Comparison of ENCODE assay signal across 8 mouse cellular contexts in genomic region chr4:63403040-63403959, GRCm38 (mm10). TPM values are rescaled to one million over a fixed set of nuclear protein-coding genes. Genes with fewer than 3 reads are reported as not detected.
DNase-seq lines count a peak whose midpoint lies in the region; ATAC-seq and TF ChIP-seq lines count a peak whose summit lies in the region.

Gene Akna (minus strand): TSS chr4:63403354.

- peaks cover 11% of the 10 kb centered on the region for H3K36me3 ChIP-seq in erythroblast, embryonic 14.5 days (ENCODE audit: control insufficient read depth)
- H3K36me3 ChIP-seq in heart, embryonic 11.5 days (ENCODE audit: control insufficient read depth, insufficient read depth, low read length) = no peaks in the 10 kb centered on the region
- H3K36me3 ChIP-seq in kidney, embryonic 15.5 days = no peaks in the 10 kb centered on the region
- no peaks in the 10 kb centered on the region for H3K36me3 ChIP-seq in liver, adult 2 months (ENCODE audit: control insufficient read depth, insufficient read depth, low read length)

- 13% methylated on average over 17 of the region's 17 CpGs for WGBS in heart, embryonic 11.5 days (ENCODE audit: insufficient replicate concordance)
- WGBS in kidney, embryonic 15.5 days = 8% methylated on average over 17 of the region's 17 CpGs
- 24% methylated on average over 17 of the region's 17 CpGs for WGBS in liver, adult 2 months

- peaks cover 94% of the 10 kb centered on the region for H3K4me1 ChIP-seq in erythroblast, embryonic 14.5 days (ENCODE audit: control insufficient read depth)
- H3K4me1 ChIP-seq in heart, embryonic 11.5 days (ENCODE audit: control insufficient read depth, insufficient read depth, low read length) = peaks cover 41% of the 10 kb centered on the region
- peaks cover 72% of the 10 kb centered on the region for H3K4me1 ChIP-seq in kidney, embryonic 15.5 days
- no peaks in the 10 kb centered on the region; the same call in 1 of the 2 replicates for H3K4me1 ChIP-seq in liver, adult 2 months (ENCODE audit: control insufficient read depth, insufficient read depth, low read length)

- H3K9ac ChIP-seq in heart, embryonic 11.5 days (ENCODE audit: low read depth, low read length) = peak within 1 kb of the TSS; percentile 67
- H3K9ac ChIP-seq in kidney, embryonic 15.5 days = peak within 1 kb of the TSS; percentile 48
- H3K9ac ChIP-seq in liver, adult 2 months (ENCODE audit: low read depth, low read length) = peak within 1 kb of the TSS; percentile 52

- peak within 1 kb of the TSS; percentile 59 for H3K4me2 ChIP-seq in heart, embryonic 11.5 days
- peak within 1 kb of the TSS; percentile 60 for H3K4me2 ChIP-seq in kidney, embryonic 15.5 days

- peak within 1 kb of the TSS; percentile 33 for H3K4me3 ChIP-seq in erythroblast, embryonic 14.5 days (replicated peaks)
- peak within 1 kb of the TSS; percentile 35 for H3K4me3 ChIP-seq in heart, embryonic 11.5 days (ENCODE audit: low read depth, low read length)
- H3K4me3 ChIP-seq in kidney, embryonic 15.5 days (replicated peaks) = peak within 1 kb of the TSS; percentile 45
- peak within 1 kb of the TSS; percentile 60 for H3K4me3 ChIP-seq in liver, adult 2 months (ENCODE audit: insufficient read depth, low read depth, low read length)

- peak; percentile 12 to 31 for DNase-seq in cerebellum, adult 18-20 months
- DNase-seq in liver, adult 2 months (ENCODE audit: extremely low read depth, low read depth, low spot score) = peak; percentile 40
- DNase-seq in spleen, postnatal 4 days (ENCODE audit: low spot score in 2 of 2) = peak; percentile 75 to 86

- H3K27ac ChIP-seq in heart, embryonic 11.5 days (ENCODE audit: low read depth, low read length) = peak within 1 kb of the TSS; percentile 83
- H3K27ac ChIP-seq in kidney, embryonic 15.5 days = peak within 1 kb of the TSS; percentile 94
- H3K27ac ChIP-seq in liver, adult 2 months (replicated peaks; ENCODE audit: insufficient read depth, low read depth, low read length) = peak within 1 kb of the TSS; percentile 71

- TF ChIP-seq CTCF in liver, adult 2 months (IDR thresholded peaks at IDR 0.05; ENCODE audit: low read depth, low read length) = no peak

- no peaks in the 10 kb centered on the region for H3K79me2 ChIP-seq in liver, adult 2 months (ENCODE audit: control insufficient read depth, insufficient read depth, low read length)

- no peaks in the 10 kb centered on the region for H3K9me3 ChIP-seq in erythroblast, embryonic 14.5 days (ENCODE audit: control insufficient read depth, low read length)
- H3K9me3 ChIP-seq in heart, embryonic 11.5 days (replicated peaks; ENCODE audit: control insufficient read depth, low read length) = no peaks in the 10 kb centered on the region
- H3K9me3 ChIP-seq in kidney, embryonic 15.5 days (replicated peaks) = no peaks in the 10 kb centered on the region

- H3K27me3 ChIP-seq in erythroblast, embryonic 14.5 days (ENCODE audit: control insufficient read depth) = no peaks in the 10 kb centered on the region
- no peaks in the 10 kb centered on the region; the same call in none of the 2 replicates for H3K27me3 ChIP-seq in heart, embryonic 11.5 days (ENCODE audit: control insufficient read depth, insufficient read depth, low read length)
- H3K27me3 ChIP-seq in kidney, embryonic 15.5 days = peaks cover 3% of the 10 kb centered on the region; the same call in 1 of the 2 replicates
- H3K27me3 ChIP-seq in liver, adult 2 months (ENCODE audit: control insufficient read depth, insufficient read depth, low read length) = no peaks in the 10 kb centered on the region

- TF ChIP-seq POLR2A in liver, adult 2 months (IDR thresholded peaks at IDR 0.05; ENCODE audit: extremely low read depth, insufficient read depth, low read length) = 0 out of 2 replicates have a peak, but pooled peaks have one; percentile 34

- ATAC-seq in cerebellum, adult (ENCODE audit: insufficient number of reproducible peaks, low FRiP score, low TSS enrichment) = no peak
- ATAC-seq in heart, embryonic 11.5 days (replicated peaks; ENCODE audit: insufficient number of reproducible peaks, low FRiP score, low TSS enrichment) = peak; percentile 81
- ATAC-seq in kidney, embryonic 15.5 days (replicated peaks; ENCODE audit: low FRiP score) = peak; percentile 86
- peak; percentile 16 for ATAC-seq in monocyte, adult 5-6 weeks (replicated peaks; ENCODE audit: insufficient number of reproducible peaks, low FRiP score, low TSS enrichment, poor library complexity, severe bottlenecking)

RNA-seq across cellular contexts. Expression of gene Akna, which starts in this region (rescaled TPM):
- polyA plus RNA-seq in erythroblast, embryonic 14.5 days (2012) = 1.3 and 1.6 TPM in 2 replicates
- 3.1 and 3.2 TPM in 2 replicates for polyA plus RNA-seq in heart, embryonic 11.5 days (2014; fragmentation: Nextera tagmentation; extraction: Ambion mirVana)
- 7.4 and 8.3 TPM in 2 replicates for polyA plus RNA-seq in kidney, embryonic 15.5 days (2015; fragmentation: Nextera tagmentation; extraction: Ambion mirVana)
- 1.0 and 1.4 TPM in 2 replicates for total RNA-seq in liver, adult 2 months (2014; rRNA removed)
- polyA plus RNA-seq in liver, adult 2 months (2012; rRNA removed) = 1.1 and 1.6 TPM in 2 replicates
- total RNA-seq in monocyte, adult 5-6 weeks (2017) = 70.1 to 153 TPM (median 72.2 TPM) in 3 replicates

Comparison
In these comparisons a context has a peak if more than half of its experiments do, and no peak if none do; other contexts are left out.
1. RNA of gene Akna (total RNA-seq): 70.1 to 153 TPM in monocyte, adult 5-6 weeks; 1.0 to 1.4 TPM in liver, adult 2 months; every median in the first group is over 10 times any median in the second.
2. DNase-seq: peak in every context shown above with its lines; median percentile 80 in spleen, postnatal 4 days; 40 in liver, adult 2 months; 22 in cerebellum, adult 18-20 months.
3. Peak in every context shown above with its lines, with median percentiles within 50 percentile points of each other: H3K4me3 ChIP-seq, H3K27ac ChIP-seq and H3K9ac ChIP-seq.